Mouse (Mus musculus): Measurements from ENCODE around the gene Iffo2.

- TF ChIP-seq CTCF (IDR thresholded peaks at IDR 0.05; ENCODE audit: control insufficient read depth, insufficient read depth, insufficient replicate concordance, low read depth, low read length): no peak
- no peak for TF ChIP-seq POLR2A (IDR thresholded peaks at IDR 0.05; ENCODE audit: control insufficient read depth, low read depth, low read length)
Measured at GRCm38 (mm10) chr4:139575673-139576003, 45.3 kb downstream of the Iffo2 start.
